Mouse (Mus musculus) intestine, embryonic 14.5 days (tissue): ENCODE measurements around the gene Kalrn. TPM values are rescaled to one million over a fixed set of nuclear protein-coding genes. Genes with fewer than 3 reads are reported as not detected.
A peak's percentile ranks its signal among the peaks of the same experiment; 100 is the strongest.
"Not testable (repeated sequence)": the region's sequence is repeated elsewhere in the genome, so short reads cannot be mapped to it uniquely, and the experiment has no call there.

Source experiments
- ATAC-seq: fragments of 200-750 bp; cut with Nextera tagmentation; replicated peaks from 2 replicates; pipeline ENCODE4 v1.8.0; 2017; ENCODE audit warnings: low read depth, moderate number of reproducible peaks, moderate TSS enrichment, moderate library complexity; ENCODE audit not compliant: low FRiP score, low TSS enrichment
- DNase-seq: peaks from one replicate; pipeline ENCODE4 v3.0.0-alpha.2; 2018; ENCODE audit warnings: low spot score
- H3K27ac ChIP-seq: fragments of 300-500 bp; sonication (generic); 2 replicates; pipeline ENCODE4 v1.5.1; 2014; ENCODE audit warnings: low read depth, mild to moderate bottlenecking, control low read depth
- H3K27me3 ChIP-seq: fragments of 300-500 bp; sonication (generic); replicated peaks from 2 replicates; pipeline ENCODE4 v1.6.1; 2014; ENCODE audit warnings: low read length, control low read depth; ENCODE audit not compliant: control insufficient read depth, insufficient read depth
- H3K36me3 ChIP-seq: fragments of 300-500 bp; sonication (generic); 2 replicates; pipeline ENCODE4 v1.6.1; 2014; ENCODE audit warnings: low read length, control low read depth; ENCODE audit not compliant: control insufficient read depth, insufficient read depth
- H3K4me1 ChIP-seq: fragments of 300-500 bp; sonication (generic); replicated peaks from 2 replicates; pipeline ENCODE4 v1.6.1; 2014; ENCODE audit warnings: low read length, control low read depth, mixed read lengths; ENCODE audit not compliant: control insufficient read depth, insufficient read depth
- H3K4me2 ChIP-seq: fragments of 300-500 bp; sonication (generic); 2 replicates; pipeline ENCODE4 v1.6.1; 2014; ENCODE audit warnings: low read length
- H3K4me3 ChIP-seq: fragments of 300-500 bp; sonication (generic); 2 replicates; pipeline ENCODE4 v1.5.1; 2014; ENCODE audit warnings: low read depth, low read length, control low read depth, mixed read lengths
- H3K9ac ChIP-seq: fragments of 300-500 bp; sonication (generic); 2 replicates; pipeline ENCODE4 v1.6.1; 2014; ENCODE audit warnings: mild to moderate bottlenecking, low read length
- H3K9me3 ChIP-seq: fragments of 300-500 bp; sonication (generic); 2 replicates; pipeline ENCODE4 v1.6.1; 2016; ENCODE audit warnings: low read length, control low read depth; ENCODE audit not compliant: control insufficient read depth
- WGBS: fragments of 180-500 bp; shearing (Covaris S2); extraction: QIAGEN DNeasy Blood & Tissue Kit; methylation state at CpG from one replicate; pipeline ENCODE4 v1.1.7; 2014; 5-methylcytosine and 5-hydroxymethylcytosine counted together
- polyA plus RNA-seq: library from polyadenylated mRNA; unstranded; fragments of >200 nt; fragmentation: Nextera tagmentation; extraction: Ambion mirVana; gene quantifications from 2 replicates; pipeline ENCODE4 v1.2.1, GENCODE M21; 2014

The Kalrn gene
- polyA plus RNA-seq, 1 experiment from 2014 or later: 20.1 TPM

DNA sequence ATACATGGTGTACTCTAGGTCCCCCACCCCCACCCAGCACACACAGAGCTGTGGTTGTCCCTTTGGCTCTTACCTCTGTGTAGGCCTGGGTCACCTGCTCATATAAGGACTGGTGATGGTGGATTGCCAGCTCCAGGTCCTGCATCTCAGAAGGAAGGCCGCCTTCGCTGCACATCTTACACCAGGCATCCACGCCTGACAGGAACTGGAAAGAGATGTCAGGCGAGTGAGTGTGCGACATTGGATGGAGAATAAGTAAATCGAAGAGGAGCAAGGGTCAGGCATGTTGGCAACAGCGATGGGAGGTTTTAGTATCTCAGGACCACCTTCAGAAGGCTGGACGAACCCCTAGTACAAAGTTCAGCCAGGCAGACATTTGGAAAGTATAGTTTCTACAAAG, 263.0 kb downstream of the Kalrn start:
- peaks cover 36% of the 10 kb centered on the region for H3K36me3 ChIP-seq
- H3K27me3 ChIP-seq: no peaks in the 10 kb centered on the region
- no peak overlapping the region for H3K27ac ChIP-seq
- no peak overlapping the region for H3K4me3 ChIP-seq
- H3K4me1 ChIP-seq: no peaks in the 10 kb centered on the region
- ATAC-seq (no peak), DNase-seq (no peak)
- H3K9ac ChIP-seq: no peak overlapping the region
- H3K9me3 ChIP-seq: no peaks in the 10 kb centered on the region
- 92% methylated on average over 8 of the region's 8 CpGs for WGBS
- H3K4me2 ChIP-seq: no peak overlapping the region

DNA sequence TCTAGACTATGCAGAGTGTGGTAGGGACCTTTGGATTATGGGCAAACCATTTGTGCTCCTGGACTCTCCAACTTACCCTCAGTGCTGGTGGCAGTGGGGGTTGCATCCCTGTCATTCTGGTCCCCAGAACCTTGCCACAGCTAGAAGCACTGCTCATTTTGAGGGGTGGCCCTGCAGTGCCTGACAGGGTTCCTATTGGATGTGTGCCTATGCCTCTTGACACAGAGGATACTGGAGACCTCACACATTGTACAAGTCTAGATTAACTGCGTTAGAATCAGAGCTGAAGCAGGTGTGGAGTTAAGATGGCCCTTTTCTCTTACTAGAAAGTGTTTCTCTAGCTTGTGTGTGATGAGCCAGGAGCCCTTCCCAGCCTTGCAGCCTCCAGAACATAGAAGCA, 265.0 kb downstream of the Kalrn start:
- ATAC-seq (no peak), DNase-seq (no peak)
- no peak overlapping the region for H3K4me3 ChIP-seq
- H3K27ac ChIP-seq: no peak overlapping the region
- H3K4me2 ChIP-seq: no peak overlapping the region
- peaks cover 45% of the 10 kb centered on the region for H3K36me3 ChIP-seq
- no peaks in the 10 kb centered on the region for H3K4me1 ChIP-seq
- no peaks in the 10 kb centered on the region for H3K27me3 ChIP-seq
- H3K9ac ChIP-seq: no peak overlapping the region
- WGBS: 89% methylated on average over 1 of the region's 1 CpGs
- H3K9me3 ChIP-seq: no peaks in the 10 kb centered on the region

DNA sequence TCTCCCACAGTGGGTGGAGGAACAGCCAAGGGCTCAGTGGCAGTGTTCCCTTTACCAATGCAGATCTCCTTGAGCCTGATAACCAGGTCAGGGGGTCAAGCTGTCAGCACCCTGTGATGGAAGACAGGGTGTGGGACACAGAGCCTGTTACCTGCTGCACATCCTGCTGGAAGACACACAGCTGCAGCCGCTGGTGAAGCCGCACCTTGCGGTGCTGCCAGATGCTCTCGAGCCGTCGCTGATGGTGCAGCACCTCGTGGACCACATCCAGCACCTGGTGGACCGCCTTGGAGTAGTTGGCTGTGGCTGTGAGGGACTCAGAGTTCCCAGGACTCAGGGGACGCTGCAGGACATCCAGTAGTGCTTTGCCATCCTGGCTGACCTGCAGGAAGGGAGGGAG, 265.9 kb downstream of the Kalrn start:
- Histone ChIP-seq H3K36me3 (peaks cover 45% of the 10 kb centered on the region), H3K27me3 (no peaks in the 10 kb centered on the region), H3K27ac (no peak overlapping the region), H3K9ac (no peak overlapping the region), H3K4me3 (no peak overlapping the region), H3K9me3 (no peaks in the 10 kb centered on the region), H3K4me2 (no peak overlapping the region), H3K4me1 (no peaks in the 10 kb centered on the region)
- DNase-seq (no peak), ATAC-seq (no peak)
- WGBS: 55% methylated on average over 9 of the region's 9 CpGs

DNA sequence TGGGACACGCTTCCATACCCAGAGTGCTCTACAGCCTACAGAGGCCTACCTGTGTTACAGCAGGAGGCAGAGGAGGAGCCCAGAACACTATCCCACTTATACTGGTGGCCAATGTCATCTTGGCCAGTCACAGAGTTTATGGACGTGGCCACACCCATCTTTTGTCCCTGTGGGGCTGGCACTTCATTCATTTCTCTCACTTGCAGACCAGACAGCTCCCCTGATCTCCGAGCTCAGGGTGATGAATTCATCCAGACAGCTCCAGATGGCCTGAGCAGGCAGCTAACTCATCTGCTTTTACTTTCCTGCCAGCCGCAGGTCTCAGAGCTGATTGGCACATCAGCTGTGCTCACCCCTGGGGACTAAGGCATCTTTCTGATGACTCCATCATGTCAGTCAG, 267.7 kb downstream of the Kalrn start:
- 65% methylated on average over 4 of the region's 4 CpGs for WGBS
- Histone ChIP-seq H3K36me3 (peaks cover 45% of the 10 kb centered on the region), H3K27ac (no peak overlapping the region), H3K27me3 (no peaks in the 10 kb centered on the region), H3K4me2 (no peak overlapping the region), H3K9me3 (no peaks in the 10 kb centered on the region), H3K4me3 (no peak overlapping the region), H3K4me1 (no peaks in the 10 kb centered on the region), H3K9ac (no peak overlapping the region)
- no peak for DNase-seq
- no peak for ATAC-seq

DNA sequence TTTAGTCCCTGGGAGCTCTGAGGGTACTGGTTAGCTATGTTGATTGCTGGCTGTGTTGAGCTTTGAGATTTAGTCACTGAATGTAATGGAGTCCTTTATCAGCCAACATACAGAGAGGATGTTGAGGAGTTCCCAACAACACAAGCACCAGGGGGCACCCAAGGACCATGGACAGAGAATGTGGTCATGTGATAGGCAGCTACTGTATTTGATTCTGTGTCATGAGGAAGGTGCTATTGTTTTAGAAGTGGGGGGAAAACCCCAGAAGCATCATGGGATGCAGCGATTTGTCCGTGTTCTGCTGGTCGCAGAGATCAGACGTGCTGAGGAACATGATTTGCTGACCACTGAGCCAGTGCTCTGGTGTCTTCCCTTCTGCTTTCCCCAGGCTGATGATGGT, 269.5 kb downstream of the Kalrn start:
- H3K9ac ChIP-seq, H3K9me3 ChIP-seq, H3K4me1 ChIP-seq, H3K4me2 ChIP-seq, H3K4me3 ChIP-seq, H3K27ac ChIP-seq, ATAC-seq, H3K27me3 ChIP-seq: not testable (repeated sequence)
- peaks cover 33% of the 10 kb centered on the region for H3K36me3 ChIP-seq
- peak; percentile 56 for DNase-seq
- WGBS: 75% methylated on average over 4 of the region's 4 CpGs

DNA sequence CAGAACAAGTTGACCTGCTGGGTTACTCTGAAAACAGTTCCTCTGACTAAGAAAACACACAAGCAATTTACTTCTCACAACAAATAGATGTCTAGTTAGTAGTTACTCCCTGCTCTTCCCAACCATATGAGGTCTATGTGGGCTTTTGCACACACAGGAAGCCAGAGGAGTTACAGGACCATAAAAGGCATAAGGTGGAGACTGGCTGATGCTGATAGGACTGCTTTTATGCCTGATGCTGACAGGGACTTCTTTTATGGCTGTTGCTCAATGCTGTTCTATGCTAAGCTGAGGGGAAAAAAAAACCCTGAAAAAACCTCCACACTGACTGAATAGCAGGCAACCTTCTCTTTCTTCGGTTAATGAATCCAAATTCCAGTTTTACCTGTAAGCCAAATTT, 270.8 kb downstream of the Kalrn start:
- ATAC-seq (no peak), DNase-seq (no peak)
- no peak overlapping the region for H3K4me2 ChIP-seq
- no peak overlapping the region for H3K9ac ChIP-seq
- no peak overlapping the region for H3K4me3 ChIP-seq
- no peak overlapping the region for H3K27ac ChIP-seq
- peaks cover 26% of the 10 kb centered on the region for H3K36me3 ChIP-seq
- no peaks in the 10 kb centered on the region for H3K4me1 ChIP-seq
- H3K9me3 ChIP-seq: no peaks in the 10 kb centered on the region
- H3K27me3 ChIP-seq: no peaks in the 10 kb centered on the region
- 97% methylated on average over 1 of the region's 1 CpGs for WGBS

DNA sequence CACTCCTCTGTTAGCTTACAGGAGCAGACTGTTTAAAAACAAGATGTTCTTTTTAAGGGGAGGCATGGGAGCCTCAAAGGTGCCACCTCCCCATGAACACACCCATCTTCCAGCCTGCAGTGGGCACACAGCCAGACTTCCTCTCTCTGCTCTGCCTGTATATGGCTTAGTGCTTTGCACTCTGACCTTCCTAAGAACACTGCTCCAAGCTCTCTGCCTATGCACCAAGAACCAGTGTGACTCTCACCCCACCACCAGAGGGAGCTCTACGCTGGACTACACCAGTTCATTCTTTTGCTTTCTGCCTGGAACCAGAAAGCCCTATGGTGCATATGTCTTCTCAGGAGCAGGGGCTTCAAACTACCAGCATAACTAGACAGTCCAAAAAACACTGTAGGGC, 271.3 kb downstream of the Kalrn start:
- no peak for ATAC-seq
- no peak overlapping the region for H3K4me3 ChIP-seq
- H3K9ac ChIP-seq: no peak overlapping the region
- no peaks in the 10 kb centered on the region for H3K4me1 ChIP-seq
- no peak overlapping the region for H3K27ac ChIP-seq
- H3K27me3 ChIP-seq: no peaks in the 10 kb centered on the region
- no peaks in the 10 kb centered on the region for H3K9me3 ChIP-seq
- DNase-seq: no peak
- no peak overlapping the region for H3K4me2 ChIP-seq
- WGBS: 79% methylated on average over 1 of the region's 1 CpGs
- H3K36me3 ChIP-seq: peaks cover 22% of the 10 kb centered on the region

DNA sequence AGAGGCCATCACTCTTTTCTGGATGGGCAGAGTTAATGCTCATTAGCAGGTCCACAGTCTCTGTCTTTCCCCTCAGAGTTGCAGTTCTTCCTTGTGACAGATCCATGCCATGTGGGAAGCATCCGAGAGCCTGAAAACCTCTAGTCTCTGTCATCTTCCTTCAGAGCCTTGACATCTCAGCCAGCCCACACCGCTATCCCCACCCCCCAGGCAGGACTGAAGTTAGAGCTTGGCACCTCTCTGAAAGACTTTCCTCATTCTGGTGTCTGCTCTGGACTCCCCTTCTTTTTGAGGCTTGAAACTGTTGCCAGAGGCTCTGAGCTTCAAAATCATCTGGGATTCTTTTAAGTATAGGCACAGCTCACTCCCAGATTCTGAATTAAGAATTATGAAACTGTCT, 274.1 kb downstream of the Kalrn start:
- DNase-seq: no peak
- Histone ChIP-seq H3K4me2 (no peak overlapping the region), H3K36me3 (peaks cover 1% of the 10 kb centered on the region; the same call in 1 of the 2 replicates), H3K9me3 (no peaks in the 10 kb centered on the region), H3K27me3 (no peaks in the 10 kb centered on the region), H3K4me1 (no peaks in the 10 kb centered on the region), H3K27ac (no peak overlapping the region), H3K4me3 (no peak overlapping the region), H3K9ac (no peak overlapping the region)
- no peak for ATAC-seq
- 40% methylated on average over 2 of the region's 2 CpGs for WGBS

DNA sequence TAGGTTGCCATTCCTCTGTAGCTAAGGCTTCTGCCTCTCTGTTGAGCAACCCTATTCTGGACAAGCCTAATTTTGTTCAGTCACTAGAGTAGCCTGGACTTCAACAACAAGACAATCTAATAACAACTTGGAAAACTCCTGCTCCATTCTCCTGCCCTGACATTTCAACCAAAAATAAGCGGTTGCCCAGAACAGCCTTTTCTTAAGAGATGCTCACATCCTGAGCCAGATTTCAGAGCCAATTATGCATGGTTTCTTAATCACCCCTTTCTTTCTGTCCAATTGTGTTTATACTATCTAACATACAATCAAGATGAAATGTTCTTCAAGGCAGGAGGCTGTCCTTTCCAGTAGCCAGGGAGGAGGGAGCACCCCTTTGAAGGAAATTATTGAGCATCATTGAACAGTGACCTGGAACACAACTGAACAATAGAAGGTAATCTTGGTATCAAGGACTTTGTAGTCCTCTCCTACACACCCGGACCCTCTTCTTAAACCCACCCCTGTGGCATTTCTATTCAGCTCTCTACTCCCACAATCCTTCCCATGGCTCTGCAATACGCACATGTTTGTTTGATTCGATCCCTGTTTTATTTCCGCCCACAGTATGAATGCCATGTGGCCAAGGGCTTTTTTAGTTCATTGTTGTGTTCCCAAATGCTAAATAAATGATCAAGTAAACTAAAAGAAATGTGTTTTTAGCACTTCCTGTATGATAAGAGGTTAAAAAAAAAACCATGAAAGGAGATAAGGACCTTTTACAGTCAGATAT, 275.2 kb downstream of the Kalrn start:
- no peaks in the 10 kb centered on the region for H3K9me3 ChIP-seq
- no peaks in the 10 kb centered on the region for H3K27me3 ChIP-seq
- H3K4me2 ChIP-seq: no peak overlapping the region
- ATAC-seq (no peak), DNase-seq (no peak)
- H3K4me3 ChIP-seq: no peak overlapping the region
- no peaks in the 10 kb centered on the region for H3K4me1 ChIP-seq
- no peak overlapping the region for H3K9ac ChIP-seq
- 87% methylated on average over 5 of the region's 5 CpGs for WGBS
- no peak overlapping the region for H3K27ac ChIP-seq
- peaks cover 8% of the 10 kb centered on the region for H3K36me3 ChIP-seq
